Mouse (Mus musculus) heart, adult 11 months (tissue): ENCODE results near the gene Nos1.

Experiments used
- DNase-seq: peaks from one replicate; pipeline ENCODE4 v3.0.0; 2022

The Nos1 gene

DNA sequence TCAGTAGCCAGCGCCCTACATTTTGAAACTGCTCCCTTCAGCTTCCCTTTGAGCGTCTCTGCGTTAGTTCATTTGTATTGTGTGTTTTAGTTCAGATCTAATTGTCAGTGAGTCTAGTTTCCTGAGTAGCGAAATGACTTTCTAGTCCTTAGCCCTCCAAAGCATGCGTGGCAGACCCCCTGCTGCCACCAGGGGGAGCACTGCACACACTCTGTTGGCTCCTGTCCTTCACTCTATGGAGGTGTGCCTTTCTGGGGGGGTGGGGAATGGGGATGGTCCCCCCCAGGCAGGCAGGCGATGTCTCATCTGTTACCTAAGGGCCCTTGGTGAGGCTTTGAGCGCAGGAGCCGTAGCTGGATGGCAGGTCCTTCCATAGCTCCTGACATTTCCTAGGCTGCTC lies 223.8 kb downstream of the Nos1 start:
- no peak for DNase-seq

DNA sequence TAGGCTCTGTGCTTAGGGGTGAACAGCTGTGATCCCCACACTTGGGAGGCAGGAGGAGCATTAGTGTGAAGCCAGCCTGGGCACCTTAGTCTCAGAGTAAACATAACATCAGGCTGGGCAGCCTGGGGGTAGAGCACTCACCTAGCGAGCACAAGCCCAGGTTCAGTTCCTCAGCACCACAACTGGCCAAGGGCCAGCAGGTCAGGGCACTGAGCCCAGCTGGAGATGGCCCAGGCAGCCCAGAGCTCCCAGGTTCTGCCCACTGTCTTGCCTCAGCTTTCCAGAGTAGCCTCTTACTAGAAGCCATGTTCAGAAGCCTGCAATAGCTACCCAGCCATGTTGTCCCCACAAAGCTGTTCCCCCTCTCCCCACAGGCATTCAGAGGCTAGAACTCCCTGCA lies 224.9 kb downstream of the Nos1 start:
- no peak for DNase-seq

DNA sequence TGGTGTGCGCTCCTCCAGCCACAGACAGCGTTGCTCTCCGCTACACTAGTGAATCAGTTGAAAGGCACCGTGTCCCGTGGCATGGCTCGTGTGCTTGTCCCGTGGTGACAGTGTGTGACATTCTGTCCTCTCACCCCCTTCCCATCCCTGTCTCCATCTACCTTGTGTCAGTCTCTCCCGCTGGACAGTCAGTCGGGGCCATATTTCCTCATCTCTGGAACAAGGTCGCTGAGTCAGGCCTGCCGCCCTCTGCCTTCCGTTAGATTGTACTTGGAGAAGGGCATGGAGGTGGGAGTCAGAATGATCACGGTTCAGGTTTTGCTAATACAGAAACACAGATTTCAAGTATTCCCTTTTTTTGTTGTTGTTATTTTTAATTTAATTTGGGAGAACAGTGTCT lies 227.5 kb downstream of the Nos1 start:
- no peak for DNase-seq
